Mouse (Mus musculus): ENCODE measurements at regions not wholly inside any gene's neighbourhood (a gene's known extent, or its start where the extent isn't known, plus 50 kb on each side); places are given as distances from the start of the nearest gene placed in this dataset.
A peak's percentile ranks its signal among the peaks of the same experiment; 100 is the strongest.

DNA sequence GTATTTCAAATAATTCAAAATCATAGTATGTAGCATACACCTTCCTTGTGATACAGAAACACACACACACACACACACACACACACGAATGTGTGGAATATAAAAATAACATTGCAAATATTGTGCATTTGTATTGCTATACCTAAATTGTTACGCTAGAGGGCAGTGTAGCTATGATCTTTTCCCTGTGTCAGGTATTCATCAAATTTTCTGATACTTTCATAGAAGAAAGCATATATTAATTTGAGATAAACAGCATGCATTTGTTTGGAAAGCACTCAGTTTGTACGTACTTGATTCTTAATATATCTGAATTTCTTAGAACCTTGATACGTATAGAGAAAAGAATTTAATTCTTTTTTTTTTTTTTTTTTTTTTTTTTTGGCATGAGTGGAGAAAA is 1700.9 kb upstream of the Sel1l start:
- peak; percentile 72; the same call in 1 of the 2 replicates for ATAC-seq (replicated peaks; ENCODE audit: low read depth, poor library complexity, severe bottlenecking)

DNA sequence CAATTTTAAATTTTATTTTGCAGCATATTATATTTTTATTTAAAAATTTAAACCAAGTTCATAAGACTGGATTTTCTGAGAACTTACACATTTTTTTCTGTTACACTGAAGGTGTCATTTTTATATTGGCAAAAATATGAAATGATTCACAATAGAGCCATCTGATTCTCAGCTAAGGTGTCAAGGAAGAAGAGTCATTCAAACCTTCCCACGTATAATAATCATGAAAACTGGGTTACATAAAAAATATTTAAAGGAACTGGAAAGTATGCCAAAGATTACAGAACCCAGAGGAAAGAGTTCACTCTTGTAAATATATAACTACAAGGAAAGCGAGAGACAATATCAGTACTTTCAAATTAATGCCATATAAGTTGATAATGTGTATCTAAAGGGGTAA is 1674.5 kb upstream of the Sel1l start:
- no peak for ATAC-seq (replicated peaks; ENCODE audit: low read depth, poor library complexity, severe bottlenecking)

DNA sequence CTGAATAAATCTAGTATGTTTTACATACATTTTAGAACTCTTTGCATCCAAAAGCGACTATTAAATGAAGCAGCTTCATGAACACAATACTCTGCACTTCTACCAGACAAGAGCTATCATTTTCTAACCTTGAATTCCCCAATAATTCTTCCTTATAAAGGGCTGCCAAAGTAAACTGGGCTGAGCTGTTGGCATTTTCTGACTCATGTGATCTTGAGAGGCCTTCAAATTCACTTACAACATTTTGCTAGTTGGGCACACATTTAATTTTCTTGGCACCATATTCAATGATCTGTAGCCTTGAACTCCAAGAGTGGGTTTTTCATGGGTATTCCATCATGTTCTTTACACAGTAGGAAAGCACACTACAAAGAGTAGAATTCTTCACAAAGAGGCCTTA is 1637.4 kb upstream of the Sel1l start:
- no peak for ATAC-seq (replicated peaks; ENCODE audit: low read depth, poor library complexity, severe bottlenecking)

DNA sequence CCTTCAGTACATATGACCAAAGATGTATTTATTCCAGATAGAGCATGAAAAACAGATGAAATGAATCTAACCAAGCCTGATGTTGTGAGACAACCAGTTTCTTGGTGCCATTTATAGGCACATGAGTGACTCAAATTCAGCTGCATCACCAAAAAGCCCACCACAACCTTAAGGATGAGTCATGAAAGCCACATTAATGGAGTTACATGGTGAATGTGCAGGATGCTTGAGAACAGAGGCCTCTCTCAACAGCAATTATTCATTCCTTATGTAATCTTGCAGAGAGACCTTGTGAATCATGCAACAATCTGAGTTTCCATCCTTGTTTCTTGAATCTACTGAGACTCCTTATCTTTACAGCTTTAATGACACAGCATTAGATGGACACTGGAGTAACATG is 1613.1 kb upstream of the Sel1l start:
- no peak for ATAC-seq (replicated peaks; ENCODE audit: low read depth, poor library complexity, severe bottlenecking)

DNA sequence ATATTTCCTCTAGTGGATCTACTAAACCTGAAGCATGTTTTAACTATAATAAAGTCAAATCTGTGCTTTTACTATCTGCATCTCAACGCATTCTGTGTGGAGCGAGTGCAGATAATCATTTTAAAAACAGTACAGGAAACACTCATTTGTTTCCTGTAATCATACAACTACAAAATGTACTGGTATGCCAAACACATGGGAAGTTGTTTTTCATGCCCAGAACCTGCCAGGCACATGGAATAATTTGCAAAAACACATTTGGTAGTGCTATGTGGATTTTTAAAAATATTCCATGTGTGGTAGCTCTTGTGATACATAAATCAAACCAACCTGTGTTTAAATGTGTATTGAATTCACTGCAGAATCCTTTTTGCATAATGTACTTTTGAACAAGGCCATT is 1600.5 kb upstream of the Sel1l start:
- no peak for ATAC-seq (replicated peaks; ENCODE audit: low read depth, poor library complexity, severe bottlenecking)

DNA sequence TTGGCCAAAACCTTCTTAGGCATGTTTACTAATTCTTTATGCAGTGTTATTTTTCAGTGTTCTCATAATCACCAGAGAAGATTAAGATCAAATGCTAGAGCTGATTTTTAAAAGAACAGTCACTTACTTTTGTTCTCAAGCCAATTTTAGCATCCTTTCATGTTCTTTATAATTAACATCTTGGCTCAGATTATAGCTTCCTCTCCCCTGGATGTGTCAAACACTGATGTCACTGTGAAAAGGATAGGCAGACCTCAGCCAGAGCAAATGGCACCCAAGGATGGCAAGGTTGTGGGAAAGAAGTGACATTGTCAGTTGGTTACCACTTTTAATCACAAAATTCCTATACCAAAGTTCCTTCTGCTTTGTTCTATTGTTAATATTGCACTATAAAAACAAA is 1580.3 kb upstream of the Sel1l start:
- ATAC-seq (replicated peaks; ENCODE audit: low read depth, poor library complexity, severe bottlenecking) = no peak

GRCm38 (mm10) chr12:93427988-93428387 is 1579.0 kb upstream of the Sel1l start:
- no peak for ATAC-seq (replicated peaks; ENCODE audit: low read depth, poor library complexity, severe bottlenecking)

DNA sequence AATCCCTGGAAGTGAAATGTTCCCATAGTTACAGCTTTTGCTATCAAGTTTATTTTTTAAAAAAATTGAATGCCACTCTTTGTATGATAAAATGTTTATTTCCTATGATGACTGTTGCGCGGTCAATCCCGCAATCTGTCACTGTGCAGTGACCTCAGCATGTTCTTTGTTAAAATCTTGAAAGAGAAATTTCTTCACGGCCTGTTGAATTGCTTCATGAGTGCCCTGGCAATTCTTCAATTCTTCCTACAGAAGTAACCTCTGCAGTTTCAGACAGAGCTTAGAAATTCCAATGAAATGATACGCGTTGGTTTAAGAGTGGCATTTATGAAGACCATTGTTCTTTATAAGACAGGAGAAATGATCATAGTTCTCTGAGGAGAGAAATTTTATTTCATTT is 1567.4 kb upstream of the Sel1l start:
- no peak for ATAC-seq (replicated peaks; ENCODE audit: low read depth, poor library complexity, severe bottlenecking)

DNA sequence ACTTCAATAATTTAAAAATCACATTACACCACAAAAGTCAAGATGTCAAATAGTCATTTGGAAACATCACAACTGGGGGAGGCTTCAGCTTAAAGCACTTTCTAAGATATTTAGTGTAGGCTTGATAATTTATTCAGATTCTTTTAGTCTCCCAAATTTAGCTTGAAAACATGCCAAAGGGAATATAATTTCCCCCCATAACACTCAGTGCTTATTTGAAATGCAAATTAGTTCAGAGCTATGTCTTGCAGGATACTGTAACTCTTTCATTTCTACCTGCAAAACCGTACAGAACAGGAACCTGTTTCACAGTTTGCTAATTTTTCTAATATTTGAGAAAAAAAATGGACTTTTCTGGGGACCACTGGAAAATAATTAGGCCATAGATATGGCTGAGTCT is 1566.8 kb upstream of the Sel1l start:
- no peak for ATAC-seq (replicated peaks; ENCODE audit: low read depth, poor library complexity, severe bottlenecking)

GRCm38 (mm10) chr12:93385578-93385977 is 1536.6 kb upstream of the Sel1l start:
- ATAC-seq (replicated peaks; ENCODE audit: low read depth, poor library complexity, severe bottlenecking) = no peak

GRCm38 (mm10) chr12:93342933-93343332 is 1494.0 kb upstream of the Sel1l start:
- ATAC-seq (replicated peaks; ENCODE audit: low read depth, poor library complexity, severe bottlenecking) = no peak

DNA sequence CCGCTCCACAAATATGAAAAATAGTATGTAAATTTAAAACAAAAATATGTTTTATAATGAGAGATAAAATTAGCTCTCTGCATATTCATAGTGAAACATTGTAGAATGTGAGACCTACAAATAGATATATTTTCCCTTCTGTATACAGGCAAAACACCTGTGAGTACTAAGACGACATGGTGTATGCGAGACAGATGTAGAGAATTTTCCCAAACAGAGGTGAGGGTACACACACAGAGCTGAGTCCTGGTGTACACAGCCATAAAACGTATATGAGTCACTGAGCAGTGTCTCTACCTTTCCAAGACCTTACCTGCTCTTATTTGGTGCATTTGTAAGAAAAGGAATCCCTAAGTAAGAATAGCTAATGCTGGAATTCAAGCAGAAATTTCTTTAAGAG is 1493.6 kb upstream of the Sel1l start:
- ATAC-seq (replicated peaks; ENCODE audit: low read depth, poor library complexity, severe bottlenecking) = no peak

DNA sequence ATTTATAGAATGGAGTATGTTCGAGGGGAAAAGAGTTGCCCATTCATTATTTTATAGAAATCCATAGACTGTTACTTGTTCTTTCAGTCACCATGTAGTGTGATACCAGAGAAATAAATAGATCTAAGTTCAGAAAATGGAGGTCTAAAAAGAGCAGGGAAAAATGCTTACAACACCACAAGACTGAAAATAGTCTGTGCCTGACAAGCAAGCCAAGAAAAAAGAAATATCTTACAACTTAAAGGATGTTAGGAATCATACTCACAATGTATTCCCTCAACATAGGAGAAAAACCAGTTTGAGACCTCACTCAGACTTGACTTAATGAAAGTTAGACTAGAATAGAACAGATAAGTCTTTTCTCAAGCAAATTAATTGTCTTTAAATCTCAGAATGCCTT is 1486.6 kb upstream of the Sel1l start:
- no peak for ATAC-seq (replicated peaks; ENCODE audit: low read depth, poor library complexity, severe bottlenecking)

- ATAC-seq (replicated peaks; ENCODE audit: low read depth, poor library complexity, severe bottlenecking) = no peak
These were observed 1463.3 kb upstream of the Sel1l start for GRCm38 (mm10) chr12:93312214-93312613.

DNA sequence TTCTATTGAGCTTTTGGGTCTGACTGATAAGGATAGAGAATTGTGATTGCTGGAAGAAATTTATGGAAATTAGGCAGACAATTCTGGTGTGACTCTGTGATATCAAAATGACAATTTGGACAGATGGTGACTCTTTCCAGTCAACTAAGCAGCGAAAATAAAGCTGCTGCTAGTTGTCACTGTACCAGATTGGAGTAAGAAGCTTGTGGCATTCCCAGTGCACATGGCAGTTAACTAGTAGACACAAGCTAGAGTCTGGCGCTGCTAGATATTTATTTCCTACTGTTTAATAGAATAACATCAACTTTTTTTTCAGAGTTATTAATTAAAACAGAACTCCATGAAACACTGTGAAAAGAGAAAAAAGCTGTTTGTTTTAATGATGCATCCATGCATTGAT is 1432.9 kb upstream of the Sel1l start:
- ATAC-seq (replicated peaks; ENCODE audit: low read depth, poor library complexity, severe bottlenecking) = no peak

- no peak for ATAC-seq (replicated peaks; ENCODE audit: low read depth, poor library complexity, severe bottlenecking)
These were observed 1424.7 kb upstream of the Sel1l start for GRCm38 (mm10) chr12:93273652-93274051.

DNA sequence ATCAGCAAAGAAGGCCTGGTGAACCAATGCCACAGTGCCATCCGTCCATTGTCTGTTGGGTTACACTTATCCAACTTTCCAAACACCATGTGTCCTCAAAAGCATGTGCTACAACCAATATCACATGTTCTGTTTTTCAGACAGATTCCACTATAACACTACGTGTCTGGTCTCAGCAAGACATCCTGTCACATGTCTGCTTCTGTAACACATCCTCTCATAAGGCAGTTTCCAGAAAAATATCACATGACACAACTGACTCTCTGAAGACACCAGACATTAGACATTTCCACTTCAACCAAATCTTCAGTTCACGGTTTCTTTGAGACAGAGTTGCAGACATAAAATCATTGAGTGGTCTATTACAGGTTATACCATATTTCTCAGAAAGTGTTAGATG is 1381.3 kb upstream of the Sel1l start:
- no peak for ATAC-seq (replicated peaks; ENCODE audit: low read depth, poor library complexity, severe bottlenecking)

- ATAC-seq (replicated peaks; ENCODE audit: low read depth, poor library complexity, severe bottlenecking) = peak; percentile 58
These were observed 1377.9 kb upstream of the Sel1l start for GRCm38 (mm10) chr12:93226826-93227225.

- ATAC-seq (replicated peaks; ENCODE audit: low read depth, poor library complexity, severe bottlenecking) = no peak
These were observed 1372.4 kb upstream of the Sel1l start for GRCm38 (mm10) chr12:93221179-93221922.

DNA sequence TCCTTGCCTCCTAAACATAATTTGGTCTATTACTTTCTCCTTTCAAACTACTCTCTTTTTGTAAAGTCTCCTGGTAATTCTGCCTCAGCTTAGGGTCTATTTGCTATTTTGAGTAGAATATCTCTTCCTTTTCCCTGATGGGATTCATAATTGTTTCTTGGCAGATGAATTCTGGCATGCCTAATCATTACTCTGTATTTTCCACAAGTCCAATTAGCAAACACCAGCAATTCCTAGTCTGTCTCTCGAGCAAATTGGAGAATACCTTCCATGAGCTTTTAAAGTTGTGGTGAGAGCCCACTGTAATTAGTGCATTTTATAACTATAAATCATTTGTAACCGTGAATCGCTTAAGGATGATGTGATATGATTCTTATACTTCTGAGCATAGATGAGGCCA is 1358.6 kb upstream of the Sel1l start:
- ATAC-seq (replicated peaks; ENCODE audit: low read depth, poor library complexity, severe bottlenecking) = no peak

DNA sequence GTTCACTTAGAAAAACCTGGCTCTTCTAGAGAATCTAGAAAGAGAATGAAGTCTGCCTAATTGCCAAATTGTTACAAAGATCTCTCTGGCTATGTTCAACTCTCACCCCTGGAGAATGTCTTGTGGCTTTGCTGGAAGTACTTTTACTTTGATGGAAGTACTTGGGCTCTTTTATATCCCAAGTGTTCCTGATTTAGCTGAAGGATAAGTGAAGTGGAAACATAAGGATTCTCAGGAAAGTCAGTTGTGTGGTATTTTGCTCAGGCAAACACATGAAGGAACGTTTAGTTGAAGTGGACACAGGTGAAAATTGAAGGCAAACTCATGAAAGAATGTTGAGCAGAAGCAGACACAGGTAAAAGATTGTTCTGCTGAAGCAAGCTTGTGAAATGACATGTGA is 1340.0 kb upstream of the Sel1l start:
- no peak for ATAC-seq (replicated peaks; ENCODE audit: low read depth, poor library complexity, severe bottlenecking)

DNA sequence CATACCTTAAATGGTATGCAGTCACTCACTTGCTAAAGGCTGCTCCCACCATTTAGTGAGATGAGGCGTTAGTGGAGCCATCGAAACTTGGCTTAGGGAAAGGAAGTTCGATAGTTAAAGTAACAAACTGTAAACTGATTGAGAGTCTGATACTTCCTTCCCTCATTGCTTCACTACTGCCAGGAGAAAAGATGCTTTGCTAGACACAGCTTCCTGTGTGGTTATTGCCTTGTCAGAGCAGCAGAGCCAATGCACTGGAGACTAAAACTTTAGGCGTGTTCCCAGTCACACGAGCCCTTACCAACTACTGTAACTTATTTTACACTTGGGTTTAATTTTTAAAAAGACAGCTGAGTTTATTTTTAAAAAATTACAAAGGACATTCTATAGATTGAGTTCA is 1324.8 kb upstream of the Sel1l start:
- ATAC-seq (replicated peaks; ENCODE audit: low read depth, poor library complexity, severe bottlenecking) = peak; percentile 98

DNA sequence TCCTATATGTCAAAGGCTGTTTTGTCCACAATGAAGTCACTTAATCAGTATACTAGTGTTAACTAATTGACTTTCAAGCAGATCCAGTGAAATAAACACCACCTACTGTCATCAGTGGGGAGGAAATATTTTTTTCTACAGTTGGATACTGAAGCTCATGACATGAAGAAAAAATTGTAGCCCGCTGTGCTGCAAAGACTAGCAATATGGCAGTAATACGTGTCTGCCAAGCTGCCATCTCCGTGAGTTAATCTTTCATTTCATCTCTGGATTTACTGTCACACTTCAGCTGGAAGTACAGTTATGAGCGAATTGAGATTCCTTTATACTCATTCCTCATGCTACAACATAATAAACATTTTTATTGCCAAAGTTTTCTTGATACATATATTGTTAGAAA is 1311.3 kb upstream of the Sel1l start:
- ATAC-seq (replicated peaks; ENCODE audit: low read depth, poor library complexity, severe bottlenecking) = no peak

Measured in common myeloid progenitor, adult 5-6 weeks (primary cell).